Mouse (Mus musculus): Measurements from ENCODE around the gene Gas7. TPM values are rescaled to one million over a fixed set of nuclear protein-coding genes. Genes with fewer than 3 reads are reported as not detected.
A peak's percentile ranks its signal among the peaks of the same experiment; 100 is the strongest.

Gene Gas7
- polyA plus RNA-seq, 1 experiment from 2014 or later, result 8.4 TPM

DNA sequence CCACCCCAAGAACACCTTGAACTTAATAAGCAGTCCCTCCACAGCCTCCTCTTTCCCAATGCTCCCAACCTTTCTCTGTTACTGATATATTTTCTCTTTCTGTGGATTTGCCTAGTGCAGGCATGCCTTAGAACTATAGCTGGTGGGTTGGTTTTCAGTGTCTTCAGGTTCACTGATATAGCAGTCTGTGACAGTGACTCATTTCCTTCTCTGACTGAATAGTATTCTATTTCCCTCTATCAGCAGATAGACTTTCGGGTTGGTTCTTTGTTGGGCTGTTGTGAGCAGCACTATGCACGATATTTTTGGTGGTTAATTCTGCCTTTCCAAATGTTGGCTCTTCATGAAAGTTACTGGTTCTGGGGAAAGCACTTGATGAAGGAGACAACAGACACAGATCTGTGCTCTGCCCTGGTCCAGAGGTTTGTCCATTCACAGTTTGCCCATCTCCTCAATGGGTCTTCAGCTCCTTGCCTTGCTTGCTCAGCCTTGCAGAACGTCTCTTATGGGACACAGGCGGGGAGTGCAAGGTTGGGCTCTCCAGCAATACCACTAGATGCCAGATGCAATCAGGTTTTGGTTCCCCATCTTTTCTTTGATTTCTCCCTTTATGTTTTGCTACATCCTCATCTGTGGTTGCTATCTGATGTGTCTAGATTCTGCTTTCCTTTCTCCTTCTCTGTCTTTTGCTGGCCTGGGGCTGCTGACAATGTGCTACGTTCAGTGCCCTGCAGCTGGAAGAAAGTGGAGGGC lies 25.1 kb downstream of the Gas7 start:
- WGBS, result 86% methylated on average over 5 of the region's 5 CpGs
- no peak for ATAC-seq
- no peaks in the 10 kb centered on the region for H3K36me3 ChIP-seq (ENCODE audit: control insufficient read depth, insufficient read depth, low read length)
- H3K27me3 ChIP-seq (replicated peaks; ENCODE audit: control insufficient read depth, insufficient read depth, low read length), result no peaks in the 10 kb centered on the region
- no peak overlapping the region for H3K9ac ChIP-seq (ENCODE audit: low read depth, low read length)
- H3K27ac ChIP-seq (ENCODE audit: low read length), result no peak overlapping the region
- H3K4me3 ChIP-seq (ENCODE audit: low read length), result no peak overlapping the region
- H3K4me1 ChIP-seq (ENCODE audit: control insufficient read depth, insufficient read depth, low read length), result no peaks in the 10 kb centered on the region
- H3K9me3 ChIP-seq (ENCODE audit: control insufficient read depth, low read length), result no peaks in the 10 kb centered on the region
- H3K4me2 ChIP-seq (ENCODE audit: low read depth, low read length), result no peak overlapping the region

- Histone ChIP-seq H3K27me3 (replicated peaks; ENCODE audit: control insufficient read depth, insufficient read depth, low read length) (no peaks in the 10 kb centered on the region), H3K4me3 (ENCODE audit: low read length) (no peak overlapping the region), H3K9ac (ENCODE audit: low read depth, low read length) (no peak overlapping the region), H3K4me1 (ENCODE audit: control insufficient read depth, insufficient read depth, low read length) (no peaks in the 10 kb centered on the region), H3K4me2 (ENCODE audit: low read depth, low read length) (no peak overlapping the region), H3K27ac (ENCODE audit: low read length) (no peak overlapping the region), H3K36me3 (ENCODE audit: control insufficient read depth, insufficient read depth, low read length) (no peaks in the 10 kb centered on the region), H3K9me3 (ENCODE audit: control insufficient read depth, low read length) (no peaks in the 10 kb centered on the region)
- WGBS, result 44% methylated on average over 5 of the region's 5 CpGs
- ATAC-seq, result no peak
These were observed 26.5 kb downstream of the Gas7 start for GRCm38 (mm10) chr11:67481691-67482090.

- Histone ChIP-seq H3K9ac (ENCODE audit: low read depth, low read length) (no peak overlapping the region), H3K4me2 (ENCODE audit: low read depth, low read length) (no peak overlapping the region), H3K27ac (ENCODE audit: low read length) (peak overlapping the region; percentile 20; the same call in 1 of the 2 replicates), H3K27me3 (replicated peaks; ENCODE audit: control insufficient read depth, insufficient read depth, low read length) (no peaks in the 10 kb centered on the region), H3K4me1 (ENCODE audit: control insufficient read depth, insufficient read depth, low read length) (no peaks in the 10 kb centered on the region), H3K4me3 (ENCODE audit: low read length) (no peak overlapping the region), H3K9me3 (ENCODE audit: control insufficient read depth, low read length) (no peaks in the 10 kb centered on the region), H3K36me3 (ENCODE audit: control insufficient read depth, insufficient read depth, low read length) (no peaks in the 10 kb centered on the region)
- no peak for ATAC-seq
- 57% methylated on average over 9 of the region's 9 CpGs for WGBS
These were observed 27.1 kb downstream of the Gas7 start for GRCm38 (mm10) chr11:67482217-67482760.

GRCm38 (mm10) chr11:67488156-67488555 lies 32.9 kb downstream of the Gas7 start:
- WGBS, result 80% methylated on average over 12 of the region's 12 CpGs

DNA sequence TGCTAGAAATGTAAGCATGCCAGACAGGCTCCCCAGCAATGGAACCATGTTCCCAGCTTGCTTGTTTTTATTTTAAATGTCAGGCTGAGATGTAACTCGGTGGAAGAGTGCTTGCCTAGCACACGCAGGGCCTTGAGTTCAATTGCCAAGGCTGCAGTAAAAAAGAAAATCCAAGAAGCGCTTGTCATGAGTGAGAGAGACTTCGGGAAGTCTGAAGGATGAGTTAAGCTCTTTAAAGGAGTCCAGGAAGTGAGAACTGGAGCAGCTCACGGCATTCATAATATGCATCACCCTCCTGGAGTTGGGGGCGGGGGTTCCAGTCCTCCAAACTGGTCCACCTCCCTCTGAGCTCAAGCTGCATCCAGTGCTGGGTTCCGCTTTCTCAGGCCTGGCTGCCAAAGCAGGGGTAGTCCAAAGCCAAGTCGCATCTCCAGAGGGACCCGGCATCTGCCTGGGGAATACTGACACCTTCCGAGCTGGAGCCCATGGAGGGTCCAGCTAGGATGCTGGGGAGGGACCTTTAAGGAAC lies 34.5 kb downstream of the Gas7 start:
- no peak for ATAC-seq
- Histone ChIP-seq H3K4me2 (ENCODE audit: low read depth, low read length) (no peak overlapping the region), H3K27ac (ENCODE audit: low read length) (no peak overlapping the region), H3K36me3 (ENCODE audit: control insufficient read depth, insufficient read depth, low read length) (no peaks in the 10 kb centered on the region), H3K9ac (ENCODE audit: low read depth, low read length) (no peak overlapping the region), H3K4me1 (ENCODE audit: control insufficient read depth, insufficient read depth, low read length) (no peaks in the 10 kb centered on the region), H3K4me3 (ENCODE audit: low read length) (no peak overlapping the region), H3K9me3 (ENCODE audit: control insufficient read depth, low read length) (no peaks in the 10 kb centered on the region), H3K27me3 (replicated peaks; ENCODE audit: control insufficient read depth, insufficient read depth, low read length) (no peaks in the 10 kb centered on the region)
- 67% methylated on average over 10 of the region's 10 CpGs for WGBS

More at GRCm38 (mm10) chr11:67488156-67488555, 32.9 kb downstream of the Gas7 start:
- Histone ChIP-seq H3K9ac (ENCODE audit: low read depth, low read length) (no peak overlapping the region), H3K27ac (ENCODE audit: low read length) (no peak overlapping the region), H3K9me3 (ENCODE audit: control insufficient read depth, low read length) (no peaks in the 10 kb centered on the region), H3K36me3 (ENCODE audit: control insufficient read depth, insufficient read depth, low read length) (no peaks in the 10 kb centered on the region), H3K4me2 (ENCODE audit: low read depth, low read length) (no peak overlapping the region), H3K4me1 (ENCODE audit: control insufficient read depth, insufficient read depth, low read length) (no peaks in the 10 kb centered on the region), H3K27me3 (replicated peaks; ENCODE audit: control insufficient read depth, insufficient read depth, low read length) (no peaks in the 10 kb centered on the region), H3K4me3 (ENCODE audit: low read length) (no peak overlapping the region)
- ATAC-seq, result peak; percentile 79

- H3K9ac ChIP-seq (ENCODE audit: low read depth, low read length), result no peak overlapping the region
- no peak overlapping the region for H3K4me3 ChIP-seq (ENCODE audit: low read length)
- no peaks in the 10 kb centered on the region for H3K27me3 ChIP-seq (replicated peaks; ENCODE audit: control insufficient read depth, insufficient read depth, low read length)
- no peaks in the 10 kb centered on the region; the same call in 1 of the 2 replicates for H3K9me3 ChIP-seq (ENCODE audit: control insufficient read depth, low read length)
- ATAC-seq, result no peak
- WGBS, result 58% methylated on average over 1 of the region's 1 CpGs
- no peak overlapping the region for H3K27ac ChIP-seq (ENCODE audit: low read length)
- H3K4me1 ChIP-seq (ENCODE audit: control insufficient read depth, insufficient read depth, low read length), result no peaks in the 10 kb centered on the region
- H3K4me2 ChIP-seq (ENCODE audit: low read depth, low read length), result no peak overlapping the region
- no peaks in the 10 kb centered on the region for H3K36me3 ChIP-seq (ENCODE audit: control insufficient read depth, insufficient read depth, low read length)
These were observed 41.6 kb downstream of the Gas7 start for GRCm38 (mm10) chr11:67496796-67497195.

DNA sequence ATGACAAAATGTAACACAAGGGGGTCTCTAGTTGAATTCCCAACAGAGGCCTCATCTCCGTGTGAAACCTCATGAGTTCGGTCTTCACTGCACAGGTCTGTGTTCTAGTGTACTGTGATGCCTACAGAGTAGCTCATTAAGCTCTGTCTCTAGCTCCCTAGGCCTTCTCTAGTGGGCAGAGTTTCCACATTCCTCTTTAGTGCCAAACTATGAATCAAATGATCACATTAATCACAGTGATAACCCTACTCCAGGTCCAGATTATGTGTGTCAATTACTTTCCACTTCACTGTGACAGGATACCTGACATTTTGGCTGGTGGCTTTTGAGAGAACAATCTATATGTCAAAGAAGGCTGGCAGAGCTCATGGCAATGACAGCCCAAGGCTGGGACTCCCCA lies 44.9 kb downstream of the Gas7 start:
- no peaks in the 10 kb centered on the region for H3K27me3 ChIP-seq (replicated peaks; ENCODE audit: control insufficient read depth, insufficient read depth, low read length)
- no peak overlapping the region for H3K4me3 ChIP-seq (ENCODE audit: low read length)
- no peaks in the 10 kb centered on the region for H3K4me1 ChIP-seq (ENCODE audit: control insufficient read depth, insufficient read depth, low read length)
- H3K27ac ChIP-seq (ENCODE audit: low read length), result no peak overlapping the region
- H3K9ac ChIP-seq (ENCODE audit: low read depth, low read length), result no peak overlapping the region
- 96% methylated on average over 2 of the region's 2 CpGs for WGBS
- H3K36me3 ChIP-seq (ENCODE audit: control insufficient read depth, insufficient read depth, low read length), result no peaks in the 10 kb centered on the region
- H3K9me3 ChIP-seq (ENCODE audit: control insufficient read depth, low read length), result no peaks in the 10 kb centered on the region; the same call in 1 of the 2 replicates
- no peak for ATAC-seq
- H3K4me2 ChIP-seq (ENCODE audit: low read depth, low read length), result no peak overlapping the region

- Histone ChIP-seq H3K4me1 (ENCODE audit: control insufficient read depth, insufficient read depth, low read length) (no peaks in the 10 kb centered on the region), H3K36me3 (ENCODE audit: control insufficient read depth, insufficient read depth, low read length) (no peaks in the 10 kb centered on the region), H3K27ac (ENCODE audit: low read length) (no peak overlapping the region), H3K4me3 (ENCODE audit: low read length) (no peak overlapping the region), H3K9ac (ENCODE audit: low read depth, low read length) (no peak overlapping the region), H3K9me3 (ENCODE audit: control insufficient read depth, low read length) (no peaks in the 10 kb centered on the region), H3K27me3 (replicated peaks; ENCODE audit: control insufficient read depth, insufficient read depth, low read length) (no peaks in the 10 kb centered on the region), H3K4me2 (ENCODE audit: low read depth, low read length) (no peak overlapping the region)
- WGBS, result 72% methylated on average over 7 of the region's 7 CpGs
- no peak for ATAC-seq
These were observed 46.4 kb downstream of the Gas7 start for GRCm38 (mm10) chr11:67501468-67502244.

DNA sequence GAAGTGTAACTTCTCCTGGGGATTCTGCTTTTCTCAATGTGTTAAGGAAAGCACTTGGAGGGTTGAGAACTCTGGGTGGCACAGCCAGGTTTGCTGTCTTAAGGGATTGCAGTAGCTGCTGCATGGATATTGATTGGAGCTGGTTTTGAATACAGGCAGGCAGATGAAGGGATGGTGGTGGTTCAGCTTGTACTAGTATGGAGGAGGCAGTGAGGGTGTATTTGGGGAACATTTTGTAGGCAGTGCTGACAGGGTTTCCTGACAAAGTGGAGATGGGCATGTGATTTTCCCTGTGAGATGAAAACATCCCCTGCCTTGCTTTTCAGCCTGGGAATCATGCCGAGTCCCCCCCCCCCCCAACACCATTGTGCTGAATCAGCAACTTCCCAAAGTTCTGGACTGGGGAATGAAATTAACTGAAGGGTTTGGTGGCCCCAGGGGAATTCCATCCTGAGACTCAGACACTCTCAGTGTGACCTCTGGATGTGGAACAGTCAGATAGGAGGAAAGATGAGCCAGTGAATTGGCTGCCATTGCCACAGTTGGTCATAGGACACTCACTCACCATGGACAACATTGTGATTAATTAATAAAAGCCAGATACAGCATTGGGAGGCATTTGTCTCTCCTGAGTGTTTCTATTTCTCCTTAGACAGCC lies 54.1 kb downstream of the Gas7 start:
- WGBS, result 85% methylated on average over 1 of the region's 1 CpGs
- no peak overlapping the region for H3K4me2 ChIP-seq (ENCODE audit: low read depth, low read length)
- H3K27ac ChIP-seq (ENCODE audit: low read length), result no peak overlapping the region
- H3K9ac ChIP-seq (ENCODE audit: low read depth, low read length), result no peak overlapping the region
- no peak for ATAC-seq
- H3K4me3 ChIP-seq (ENCODE audit: low read length), result no peak overlapping the region
- no peaks in the 10 kb centered on the region for H3K9me3 ChIP-seq (ENCODE audit: control insufficient read depth, low read length)
- no peaks in the 10 kb centered on the region for H3K4me1 ChIP-seq (ENCODE audit: control insufficient read depth, insufficient read depth, low read length)
- H3K27me3 ChIP-seq (replicated peaks; ENCODE audit: control insufficient read depth, insufficient read depth, low read length), result no peaks in the 10 kb centered on the region
- no peaks in the 10 kb centered on the region for H3K36me3 ChIP-seq (ENCODE audit: control insufficient read depth, insufficient read depth, low read length)

All from intestine, embryonic 16.5 days (tissue).